Mouse (Mus musculus): ENCODE measurements around the gene Exoc3l4.

Exoc3l4 gene

GRCm38 (mm10) chr12:111416921-111417779, at the start of gene Exoc3l4:
Gene Exoc3l4 (plus strand): TSS chr12:111417017.
- no peak for DNase-seq (ENCODE audit: low spot score in 2 of 2)

GRCm38 (mm10) chr12:111367065-111367464, 49.8 kb upstream of the Exoc3l4 start:
- DNase-seq (ENCODE audit: low spot score in 2 of 2) = no peak

GRCm38 (mm10) chr12:111370249-111370648, 46.6 kb upstream of the Exoc3l4 start:
- no peak for DNase-seq (ENCODE audit: low spot score in 2 of 2)

GRCm38 (mm10) chr12:111371905-111372304, 44.9 kb upstream of the Exoc3l4 start:
- no peak for DNase-seq (ENCODE audit: low spot score in 2 of 2)

- no peak for DNase-seq (ENCODE audit: low spot score in 2 of 2)
These were observed 43.4 kb upstream of the Exoc3l4 start for GRCm38 (mm10) chr12:111373411-111373810.

GRCm38 (mm10) chr12:111374727-111375126, 42.1 kb upstream of the Exoc3l4 start:
- DNase-seq (ENCODE audit: low spot score in 2 of 2) = no peak

- DNase-seq (ENCODE audit: low spot score in 2 of 2) = no peak
These were observed 41.3 kb upstream of the Exoc3l4 start for GRCm38 (mm10) chr12:111375559-111375958.

- no peak for DNase-seq (ENCODE audit: low spot score in 2 of 2)
These were observed 40.8 kb upstream of the Exoc3l4 start for GRCm38 (mm10) chr12:111376053-111376452.

- no peak for DNase-seq (ENCODE audit: low spot score in 2 of 2)
These were observed 39.9 kb upstream of the Exoc3l4 start for GRCm38 (mm10) chr12:111376826-111377331.

- peak in 1 of 2 experiments; percentile 38 for DNase-seq (ENCODE audit: low spot score in 2 of 2)
These were observed 39.3 kb upstream of the Exoc3l4 start, which contains the start of gene Cdc42bpb for GRCm38 (mm10) chr12:111377376-111377973. Gene Cdc42bpb (minus strand): TSS chr12:111377718.

DNA sequence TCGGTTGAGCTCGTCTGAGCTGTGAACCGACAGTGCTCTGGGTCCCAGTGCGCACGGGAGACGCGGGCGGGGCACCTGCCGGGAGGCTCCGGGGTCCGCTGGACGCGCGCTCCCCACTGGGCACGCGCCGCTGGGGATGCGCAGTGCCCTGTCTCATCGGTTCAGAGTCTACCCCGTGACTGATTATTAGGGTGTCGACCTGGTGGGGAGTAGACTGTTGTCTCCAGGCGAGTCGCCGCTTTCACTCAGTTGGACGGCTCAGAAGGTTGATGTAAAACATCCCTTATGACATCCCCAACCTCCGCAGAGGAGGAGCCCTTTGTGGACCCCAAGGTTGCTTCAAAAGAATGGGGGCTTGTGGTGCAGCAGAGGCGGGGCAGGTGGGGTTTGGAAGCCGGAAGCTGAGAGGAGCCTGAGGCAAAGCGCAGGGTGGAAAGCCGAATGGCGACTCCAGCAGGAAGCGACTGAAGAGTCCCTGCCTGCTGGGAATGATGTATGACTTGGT, 38.8 kb upstream of the Exoc3l4 start:
- DNase-seq (ENCODE audit: low spot score in 2 of 2) = no peak

- DNase-seq (ENCODE audit: low spot score in 2 of 2) = no peak
These were observed 38.0 kb upstream of the Exoc3l4 start for GRCm38 (mm10) chr12:111378812-111379211.

DNA sequence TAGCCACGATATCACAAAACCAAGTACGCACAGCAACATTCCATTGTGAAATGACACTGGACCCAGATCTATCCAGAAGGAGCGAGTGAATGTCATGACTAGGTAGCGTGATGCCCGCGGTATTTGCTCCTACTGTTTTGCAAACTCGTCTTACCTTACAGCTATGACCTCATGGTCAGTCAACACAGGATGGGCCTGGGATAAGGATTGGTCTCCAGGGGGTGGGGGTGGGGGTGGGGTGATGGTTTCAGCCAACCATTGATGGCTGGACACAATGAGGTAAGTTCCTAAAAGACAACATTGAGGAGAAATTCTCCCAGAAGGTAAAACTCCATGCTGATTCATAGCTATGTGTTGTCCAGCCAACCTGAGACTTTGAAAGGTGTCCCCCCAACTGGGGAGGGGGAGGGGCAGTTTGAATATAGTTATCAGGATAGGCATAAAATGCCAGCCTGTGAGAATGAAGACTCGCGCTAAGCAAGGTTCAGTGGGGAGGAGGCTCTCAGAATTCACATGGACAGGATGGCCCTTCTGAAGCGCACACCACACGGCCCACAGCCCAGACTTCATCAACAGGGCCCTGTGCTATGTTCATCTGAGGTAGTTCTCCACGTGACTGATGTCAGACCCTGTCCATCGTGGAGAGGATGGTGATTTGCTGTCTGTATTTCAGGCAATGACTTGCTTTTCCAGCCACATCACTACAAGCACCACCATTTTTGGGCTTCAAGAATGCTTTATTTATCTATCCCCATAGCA, 30.8 kb upstream of the Exoc3l4 start:
- no peak for DNase-seq (ENCODE audit: low spot score in 2 of 2)

DNA sequence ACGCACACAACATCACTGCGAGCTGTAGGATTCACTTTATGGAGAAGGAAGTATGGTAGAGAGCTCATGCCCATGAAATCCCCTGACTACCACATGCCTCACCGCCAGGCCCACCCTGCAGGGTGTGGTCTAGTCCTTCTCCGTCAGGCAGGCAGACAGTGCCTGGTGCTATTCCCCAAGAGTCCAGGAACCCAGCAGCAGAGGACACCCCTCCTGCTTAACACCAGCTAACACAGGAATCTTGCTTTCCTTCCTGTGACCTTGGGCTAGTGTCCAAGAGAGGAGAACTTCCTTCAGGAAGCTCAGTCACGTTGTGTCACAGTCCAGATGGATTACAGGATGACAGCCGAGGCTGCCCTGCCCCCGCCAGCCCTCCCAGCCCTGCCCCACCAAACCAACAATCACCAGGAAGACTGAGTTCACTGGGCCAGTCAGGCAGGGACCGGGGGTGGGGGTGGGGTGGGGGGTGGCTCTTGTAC, 30.1 kb upstream of the Exoc3l4 start:
- no peak for DNase-seq (ENCODE audit: low spot score in 2 of 2)

- DNase-seq (ENCODE audit: low spot score in 2 of 2) = no peak
These were observed 29.7 kb upstream of the Exoc3l4 start for GRCm38 (mm10) chr12:111387146-111387545.

DNA sequence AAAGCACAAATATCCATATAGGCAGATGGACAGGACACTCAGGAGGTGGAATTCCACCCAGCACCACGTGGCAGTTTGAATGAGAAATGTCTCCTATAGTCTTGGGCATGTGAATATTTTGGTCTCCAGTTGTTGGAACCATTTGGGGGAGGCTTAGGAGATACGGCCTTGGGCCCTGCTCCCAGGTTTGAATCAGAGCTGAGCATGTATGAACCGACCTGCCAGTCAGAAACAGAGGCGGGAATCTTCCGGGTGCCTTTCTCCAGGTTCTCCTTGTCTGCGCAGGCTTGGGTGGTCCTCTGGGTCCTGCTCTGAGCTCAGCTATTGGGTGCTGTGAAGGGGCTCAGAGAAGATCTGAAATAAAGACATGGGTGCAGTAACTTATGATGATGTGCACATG, 22.8 kb upstream of the Exoc3l4 start:
- no peak for DNase-seq (ENCODE audit: low spot score in 2 of 2)

DNA sequence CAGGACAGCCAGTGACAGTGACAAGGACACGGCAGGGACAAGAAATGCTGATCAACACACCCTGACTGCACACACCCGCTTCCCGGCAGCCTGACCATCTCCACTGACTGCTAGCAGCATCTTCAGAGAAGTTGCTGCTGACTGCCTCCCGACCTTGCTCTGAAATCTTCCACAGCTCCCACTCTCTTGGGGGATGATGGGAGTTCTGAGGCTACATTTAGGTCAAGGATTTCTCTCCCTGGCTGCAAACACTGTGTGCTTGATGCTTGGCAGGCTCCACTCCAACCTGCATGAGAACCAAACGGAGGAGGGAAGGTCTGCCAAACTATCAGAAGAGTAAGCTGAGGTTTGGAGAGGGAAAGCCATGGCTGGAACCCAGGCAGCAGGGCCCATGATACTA, 19.8 kb upstream of the Exoc3l4 start:
- no peak for DNase-seq (ENCODE audit: low spot score in 2 of 2)

GRCm38 (mm10) chr12:111401454-111402184, 15.2 kb upstream of the Exoc3l4 start:
- DNase-seq (ENCODE audit: low spot score in 2 of 2) = peak; percentile 36 to 46

GRCm38 (mm10) chr12:111404880-111405279, 11.9 kb upstream of the Exoc3l4 start:
- DNase-seq (ENCODE audit: low spot score in 2 of 2) = no peak

DNA sequence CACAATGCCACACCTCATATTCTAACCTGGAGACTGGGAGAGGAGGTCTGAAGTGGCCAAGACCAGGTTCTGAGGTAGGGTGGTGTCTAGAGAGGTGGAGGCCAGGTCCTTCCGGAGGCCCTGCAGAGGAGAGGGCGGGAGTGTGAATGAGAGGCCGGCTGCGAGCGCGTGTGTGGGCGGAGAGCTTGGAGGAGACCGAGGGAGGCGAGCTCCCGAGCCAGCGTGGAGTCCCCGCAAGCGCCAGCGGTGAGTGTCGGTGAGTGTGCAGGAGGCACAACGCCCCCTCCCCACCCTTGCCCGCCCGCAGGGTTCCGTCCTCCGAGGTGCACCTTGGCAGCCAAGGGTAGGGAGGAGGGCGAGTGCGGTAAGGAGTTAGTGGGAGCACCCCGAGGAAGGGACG, 10.2 kb upstream of the Exoc3l4 start, which contains the start of gene Lbhd2:
TSS of gene Lbhd2 (plus strand) at position 188 of the 400 bp plus-strand sequence.
- peak in 1 of 2 experiments; percentile 24 for DNase-seq (ENCODE audit: low spot score in 2 of 2)

GRCm38 (mm10) chr12:111409583-111409982, 7.2 kb upstream of the Exoc3l4 start:
- no peak for DNase-seq (ENCODE audit: low spot score in 2 of 2)

Measured in natural killer cell, adult 2 months (primary cell).